In genomic region chr17:81738311-81738755, GRCm38 (mm10) we compare ENCODE assay signal across 7 mouse cellular contexts. TPM values are rescaled to one million over a fixed set of nuclear protein-coding genes. Genes with fewer than 3 reads are reported as not detected.
A peak's percentile ranks its signal among the peaks of the same experiment; 100 is the strongest.
DNase-seq lines count a peak whose midpoint lies in the region; ATAC-seq and TF ChIP-seq lines count a peak whose summit lies in the region.

Gene Slc8a1, minus strand, starts transcription at chr17:81738377.

- H3K9ac ChIP-seq in lung, postnatal 0 days (replicated peaks; ENCODE audit: low read depth) = no peak within 1 kb of the TSS

- H3K27ac ChIP-seq in layer of hippocampus, adult 2 months = peak within 1 kb of the TSS; percentile 73
- no peak within 1 kb of the TSS for H3K27ac ChIP-seq in olfactory bulb, adult 2 months (ENCODE audit: insufficient read depth, low read depth, low read length)
- H3K27ac ChIP-seq in lung, postnatal 0 days (ENCODE audit: low read length) = no peak within 1 kb of the TSS

- peak; percentile 32 for DNase-seq in cerebellum, adult 11-12 months
- peak; percentile 56 to 57 for DNase-seq in cerebellum, postnatal 10 days
- peak; percentile 65 for DNase-seq in heart, adult 8-10 months (ENCODE audit: low spot score)
- peak; percentile 61 to 81 for DNase-seq in layer of hippocampus, adult 2 months (ENCODE audit: low spot score in 2 of 2)
- DNase-seq in lung, postnatal 0 days (ENCODE audit: low spot score) = no peak
- DNase-seq in adrenal gland, adult (ENCODE audit: inconsistent age in 2 of 2, low spot score in 1 of 2) = no peak

- no peaks in the 10 kb centered on the region for H3K36me3 ChIP-seq in lung, postnatal 0 days (ENCODE audit: insufficient read depth, low read length)

- no peaks in the 10 kb centered on the region for H3K4me1 ChIP-seq in olfactory bulb, adult 2 months (ENCODE audit: control insufficient read depth, insufficient read depth, low read length)
- H3K4me1 ChIP-seq in lung, postnatal 0 days (ENCODE audit: insufficient read depth, low read depth, low read length) = no peaks in the 10 kb centered on the region

- no peak for TF ChIP-seq POLR2A in olfactory bulb, adult 2 months (IDR thresholded peaks at IDR 0.05; ENCODE audit: insufficient read depth, low read depth, low read length)

- H3K4me3 ChIP-seq in layer of hippocampus, adult 2 months = peak within 1 kb of the TSS; percentile 47
- no peak within 1 kb of the TSS for H3K4me3 ChIP-seq in olfactory bulb, adult 2 months (ENCODE audit: insufficient read depth, low read depth, low read length)
- H3K4me3 ChIP-seq in lung, postnatal 0 days (ENCODE audit: low read depth, low read length) = no peak within 1 kb of the TSS

- no peak for ATAC-seq in lung, postnatal 0 days

- H3K27me3 ChIP-seq in lung, postnatal 0 days (replicated peaks; ENCODE audit: insufficient read depth, low read length) = no peaks in the 10 kb centered on the region

- H3K4me2 ChIP-seq in lung, postnatal 0 days (replicated peaks; ENCODE audit: low read depth, low read length) = no peak within 1 kb of the TSS

- WGBS in olfactory bulb, adult 2 months = 56% methylated on average over 14 of the region's 14 CpGs
- WGBS in lung, postnatal 0 days = 71% methylated on average over 14 of the region's 14 CpGs

- H3K9me3 ChIP-seq in lung, postnatal 0 days (ENCODE audit: low read length) = no peaks in the 10 kb centered on the region

- TF ChIP-seq CTCF in layer of hippocampus, adult 2 months (conservative IDR thresholded peaks at IDR 0.05) = no peak
- no peak for TF ChIP-seq CTCF in olfactory bulb, adult 2 months (IDR thresholded peaks at IDR 0.05; ENCODE audit: insufficient read depth, low read depth, low read length)
- TF ChIP-seq CTCF in lung, postnatal 0 days (IDR thresholded peaks at IDR 0.05) = no peak

- TF ChIP-seq EP300 in lung, postnatal 0 days (IDR thresholded peaks at IDR 0.05) = no peak

RNA-seq across cellular contexts. Expression of gene Slc8a1, which starts in this region (rescaled TPM):
- total RNA-seq in heart, adult 8-10 months (2022) = 100 to 1,000 TPM; 512 to 596 (median 555) TPM
- total RNA-seq in layer of hippocampus, adult 2 months (2021) = 100 to 1,000 TPM; 291 TPM
- 73.8 and 82.2 TPM in 2 replicates for polyA plus RNA-seq in olfactory bulb, adult 2 months (2012; ENCODE audit: insufficient read depth, insufficient read length, low replicate concordance, missing spikeins)
- 4.0 and 5.3 TPM in 2 replicates for polyA plus RNA-seq in lung, postnatal 0 days (2015; fragmentation: Nextera tagmentation; extraction: Ambion mirVana)

Comparison
In these comparisons a context has a peak if more than half of its experiments do, and no peak if none do; other contexts are left out.
1. RNA of gene Slc8a1 (polyA plus RNA-seq): 73.8 to 82.2 TPM in olfactory bulb, adult 2 months; 4.0 to 5.3 TPM in lung, postnatal 0 days; every median in the first group is over 10 times any median in the second.
2. DNase-seq: peak in cerebellum, adult 11-12 months (single experiment), cerebellum, postnatal 10 days (2 of 2), heart, adult 8-10 months (single experiment) and layer of hippocampus, adult 2 months (2 of 2); none in lung, postnatal 0 days (single experiment) and adrenal gland, adult (0 of 2).